Mouse (Mus musculus) midbrain, embryonic 10.5 days (tissue): ENCODE measurements around the gene Mdk. TPM values are rescaled to one million over a fixed set of nuclear protein-coding genes. Genes with fewer than 3 reads are reported as not detected.

ENCODE experiments used
- DNase-seq: peaks from one replicate; pipeline ENCODE4 v3.0.0-alpha.2; 2017; ENCODE audit warnings: low spot score
- H3K27ac ChIP-seq: fragments of 300-500 bp; sonication (generic); replicated peaks from 2 replicates; pipeline ENCODE4 v1.5.1; 2016; ENCODE audit warnings: mild to moderate bottlenecking
- H3K27me3 ChIP-seq: fragments of 300-500 bp; sonication (generic); 2 replicates; pipeline ENCODE4 v1.6.1; 2016; ENCODE audit warnings: low read depth, mild to moderate bottlenecking; ENCODE audit not compliant: poor library complexity, severe bottlenecking
- H3K36me3 ChIP-seq: fragments of 300-500 bp; sonication (generic); 2 replicates; pipeline ENCODE4 v1.6.1; 2016; ENCODE audit warnings: mild to moderate bottlenecking, moderate library complexity
- H3K4me1 ChIP-seq: fragments of 300-500 bp; sonication (generic); 2 replicates; pipeline ENCODE4 v1.6.1; 2016
- H3K4me3 ChIP-seq: fragments of 300-500 bp; sonication (generic); 2 replicates; pipeline ENCODE4 v1.5.1; 2016; ENCODE audit warnings: mild to moderate bottlenecking, moderate library complexity
- H3K9me3 ChIP-seq: fragments of 300-500 bp; sonication (generic); replicated peaks from 2 replicates; pipeline ENCODE4 v1.6.1; 2016; ENCODE audit warnings: mild to moderate bottlenecking
- WGBS: fragments of 180-500 bp; shearing (Covaris S2); methylation state at CpG from one replicate; pipeline ENCODE4 v1.1.7; 2016; 5-methylcytosine and 5-hydroxymethylcytosine counted together
- polyA plus RNA-seq: library from polyadenylated mRNA; unstranded; fragments of >200 nt; fragmentation: Nextera tagmentation; extraction: Ambion mirVana; gene quantifications from 2 replicates; pipeline ENCODE4 v1.2.1, GENCODE M21; 2016

Mdk gene
- polyA plus RNA-seq, 1 experiment from 2014 or later = 1,659 TPM

DNA sequence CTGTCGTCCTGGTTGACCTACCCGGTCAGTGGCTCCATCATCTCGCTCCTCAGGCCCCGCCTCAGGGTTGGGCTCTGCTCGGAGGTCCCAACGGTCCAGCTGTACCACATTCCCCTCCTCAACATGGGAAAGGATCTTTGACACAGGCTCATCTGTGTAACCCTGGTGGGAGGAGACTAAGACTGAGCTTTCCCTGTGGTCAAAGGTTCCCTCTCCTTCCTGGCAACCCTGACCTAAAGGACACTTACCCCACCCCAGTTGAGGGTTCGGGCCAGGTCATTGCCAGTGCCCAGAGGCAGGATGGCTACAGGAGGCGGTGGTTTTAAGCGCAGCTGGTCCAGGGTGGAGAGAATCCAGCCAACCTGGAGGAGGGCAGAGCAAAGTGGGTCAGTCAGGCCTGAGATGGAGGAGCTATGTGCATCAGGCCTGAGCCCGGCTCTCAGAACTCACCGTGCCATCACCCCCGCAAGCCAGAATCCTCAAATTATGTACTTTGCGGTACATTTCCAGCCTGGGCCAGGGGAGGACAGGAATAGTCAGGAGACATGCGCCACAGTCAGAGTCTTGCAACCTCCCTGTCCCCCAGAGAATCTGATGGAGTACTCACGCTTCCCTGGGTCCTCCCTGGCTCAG lies 7.3 kb upstream of the Mdk start:
- Histone ChIP-seq H3K4me1 (peaks cover 42% of the 10 kb centered on the region), H3K27ac (no peak overlapping the region), H3K36me3 (peaks cover 70% of the 10 kb centered on the region), H3K4me3 (no peak overlapping the region), H3K27me3 (no peaks in the 10 kb centered on the region), H3K9me3 (no peaks in the 10 kb centered on the region)
- WGBS = 82% methylated on average over 15 of the region's 15 CpGs
- no peak for DNase-seq

DNA sequence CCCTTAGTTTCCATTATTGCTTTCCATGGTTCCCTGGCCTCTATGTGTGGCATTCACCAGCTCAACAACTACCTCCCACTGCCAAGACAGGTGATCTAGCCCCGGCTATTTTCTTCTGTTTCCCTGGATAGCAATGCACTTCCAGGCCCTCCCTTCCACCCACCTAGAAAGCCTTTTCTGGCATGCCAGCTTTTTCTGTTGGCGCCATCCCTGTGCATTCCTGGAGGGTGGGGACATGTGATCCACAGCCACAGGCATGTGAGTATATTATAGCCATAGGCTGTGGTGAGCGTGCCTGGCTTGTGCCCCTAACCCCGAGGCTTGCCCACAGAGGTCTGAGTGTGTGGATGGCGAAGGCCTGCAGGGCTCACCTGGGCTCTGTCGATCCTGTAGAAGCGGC lies 4.1 kb upstream of the Mdk start:
- Histone ChIP-seq H3K27ac (0 out of 2 replicates have a peak overlapping the region, but pooled peaks have one; percentile 64), H3K36me3 (peaks cover 68% of the 10 kb centered on the region), H3K4me1 (peaks cover 66% of the 10 kb centered on the region), H3K4me3 (no peak overlapping the region), H3K27me3 (no peaks in the 10 kb centered on the region), H3K9me3 (no peaks in the 10 kb centered on the region)
- no peak for DNase-seq
- WGBS = 91% methylated on average over 7 of the region's 7 CpGs

DNA sequence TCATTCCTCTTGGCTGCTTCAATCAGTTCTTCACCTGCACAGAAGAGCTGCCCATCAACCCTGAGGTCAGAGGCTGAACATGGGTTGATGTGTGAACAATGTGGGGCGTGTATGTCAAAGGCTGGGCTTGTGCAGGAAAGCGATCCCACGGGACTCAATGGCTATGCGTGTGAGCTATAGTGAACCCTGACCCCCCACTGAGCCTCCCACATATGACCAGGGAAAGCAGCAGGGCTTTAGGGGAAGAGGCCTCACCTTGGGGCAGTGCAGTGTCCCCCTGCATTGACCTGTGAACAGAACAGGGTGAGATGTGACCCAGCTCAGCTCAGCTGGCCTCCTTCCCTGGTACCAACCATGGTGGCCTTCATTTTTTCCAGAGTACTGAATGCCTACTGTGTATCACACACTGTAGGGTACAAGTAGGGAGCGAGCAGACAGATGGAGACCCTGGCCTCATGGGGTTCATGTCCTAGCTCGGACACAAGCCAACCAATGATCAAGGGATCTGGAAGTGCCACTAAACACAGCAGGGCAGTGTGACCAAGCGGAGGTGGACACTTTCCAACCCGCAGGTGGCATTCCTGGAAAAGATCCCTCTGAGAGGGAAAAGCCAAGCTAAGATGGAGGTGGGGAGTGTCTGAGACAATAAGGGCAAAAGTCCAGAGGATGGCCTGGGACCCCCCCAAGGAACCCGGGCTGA lies 2.9 kb upstream of the Mdk start:
- Histone ChIP-seq H3K27me3 (no peaks in the 10 kb centered on the region), H3K4me3 (no peak overlapping the region), H3K27ac (peak overlapping the region; percentile 49; the same call in 1 of the 2 replicates), H3K36me3 (peaks cover 61% of the 10 kb centered on the region), H3K9me3 (no peaks in the 10 kb centered on the region), H3K4me1 (peaks cover 72% of the 10 kb centered on the region)
- no peak for DNase-seq
- 90% methylated on average over 9 of the region's 9 CpGs for WGBS

DNA sequence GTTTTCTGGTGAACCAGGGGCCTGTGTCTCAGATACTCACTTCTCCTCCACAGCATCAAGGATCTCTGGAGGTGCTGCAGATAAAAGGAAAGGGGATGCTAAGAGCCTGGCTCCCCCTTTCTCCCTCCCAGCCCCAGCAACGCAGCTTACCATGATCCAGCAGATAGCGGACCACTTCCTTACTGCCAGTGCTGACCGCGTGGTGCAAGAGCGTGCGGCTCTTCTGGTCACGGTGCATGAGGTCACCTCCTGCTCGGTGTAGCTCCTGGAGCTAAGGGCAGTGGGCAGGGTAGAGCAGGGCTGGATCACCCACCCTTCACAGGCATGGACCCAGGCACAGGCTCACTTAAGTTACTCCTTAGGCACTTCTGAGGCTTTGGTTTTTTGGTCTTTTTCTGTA lies 1.9 kb upstream of the Mdk start:
- Histone ChIP-seq H3K36me3 (peaks cover 60% of the 10 kb centered on the region), H3K9me3 (no peaks in the 10 kb centered on the region), H3K4me1 (peaks cover 75% of the 10 kb centered on the region), H3K4me3 (peak overlapping the region; percentile 92; the same call in 1 of the 2 replicates), H3K27me3 (no peaks in the 10 kb centered on the region), H3K27ac (peak overlapping the region; percentile 100)
- 61% methylated on average over 8 of the region's 8 CpGs for WGBS
- DNase-seq = no peak

DNA sequence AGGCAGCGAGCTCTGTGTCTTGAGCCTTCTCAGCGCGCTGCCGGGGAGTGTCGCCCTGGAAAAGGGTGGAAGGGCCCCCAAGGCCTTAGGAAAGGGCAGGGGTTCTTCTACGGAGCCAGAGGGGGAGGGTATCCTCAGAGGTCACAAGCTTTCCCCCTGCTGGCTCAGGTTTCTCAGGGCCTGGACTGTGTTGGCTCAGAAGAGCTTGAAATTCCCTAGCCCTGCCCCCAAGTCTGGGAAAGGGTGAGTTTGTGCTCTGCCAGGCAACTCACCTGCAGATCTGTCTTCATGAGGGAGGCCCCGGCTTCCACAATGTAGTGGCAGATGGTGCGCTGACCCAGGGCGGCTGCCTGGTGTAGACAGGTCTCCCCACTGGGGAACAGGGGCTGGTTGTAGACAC lies 1.4 kb upstream of the Mdk start:
- Histone ChIP-seq H3K36me3 (peaks cover 60% of the 10 kb centered on the region), H3K4me3 (peak overlapping the region; percentile 92), H3K4me1 (peaks cover 81% of the 10 kb centered on the region), H3K9me3 (no peaks in the 10 kb centered on the region), H3K27me3 (no peaks in the 10 kb centered on the region), H3K27ac (peak overlapping the region; percentile 100)
- WGBS = 21% methylated on average over 9 of the region's 9 CpGs
- peak; percentile 44 for DNase-seq

DNA sequence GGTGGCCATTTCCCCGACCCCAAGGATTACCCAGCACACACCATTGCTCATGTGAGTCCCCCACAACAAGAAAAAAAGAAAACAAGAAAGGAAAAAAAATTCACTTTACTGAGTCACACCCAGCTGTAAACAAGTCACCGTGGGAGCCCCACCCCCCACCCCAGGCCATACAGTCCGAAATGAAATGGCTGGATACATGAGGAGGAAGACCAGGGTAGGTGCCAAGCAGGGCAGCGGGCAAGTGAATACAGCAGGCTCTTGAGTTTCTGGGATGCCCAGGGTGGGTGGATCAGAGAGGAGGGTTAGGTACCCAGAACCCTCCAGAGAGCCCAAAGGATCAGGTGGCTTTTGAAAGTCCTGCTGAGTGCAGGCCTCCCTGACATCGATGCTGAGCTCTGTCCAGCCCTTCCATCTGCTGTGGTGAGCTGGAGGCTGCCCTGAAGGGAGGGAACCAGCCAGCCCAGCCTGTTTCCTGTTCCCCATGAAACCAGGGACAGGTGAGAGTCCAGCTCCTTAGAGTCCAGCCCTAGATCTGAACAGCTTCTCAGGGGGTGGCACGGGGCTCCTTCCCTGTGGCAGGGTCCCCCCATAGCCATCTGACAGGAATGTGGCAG lies 747 bp upstream of the Mdk start:
- Histone ChIP-seq H3K27ac (peak overlapping the region; percentile 100), H3K27me3 (no peaks in the 10 kb centered on the region), H3K4me3 (peak overlapping the region; percentile 92), H3K36me3 (peaks cover 60% of the 10 kb centered on the region), H3K9me3 (no peaks in the 10 kb centered on the region), H3K4me1 (peaks cover 87% of the 10 kb centered on the region)
- WGBS = 8% methylated on average over 6 of the region's 6 CpGs
- DNase-seq = peak; percentile 50

DNA sequence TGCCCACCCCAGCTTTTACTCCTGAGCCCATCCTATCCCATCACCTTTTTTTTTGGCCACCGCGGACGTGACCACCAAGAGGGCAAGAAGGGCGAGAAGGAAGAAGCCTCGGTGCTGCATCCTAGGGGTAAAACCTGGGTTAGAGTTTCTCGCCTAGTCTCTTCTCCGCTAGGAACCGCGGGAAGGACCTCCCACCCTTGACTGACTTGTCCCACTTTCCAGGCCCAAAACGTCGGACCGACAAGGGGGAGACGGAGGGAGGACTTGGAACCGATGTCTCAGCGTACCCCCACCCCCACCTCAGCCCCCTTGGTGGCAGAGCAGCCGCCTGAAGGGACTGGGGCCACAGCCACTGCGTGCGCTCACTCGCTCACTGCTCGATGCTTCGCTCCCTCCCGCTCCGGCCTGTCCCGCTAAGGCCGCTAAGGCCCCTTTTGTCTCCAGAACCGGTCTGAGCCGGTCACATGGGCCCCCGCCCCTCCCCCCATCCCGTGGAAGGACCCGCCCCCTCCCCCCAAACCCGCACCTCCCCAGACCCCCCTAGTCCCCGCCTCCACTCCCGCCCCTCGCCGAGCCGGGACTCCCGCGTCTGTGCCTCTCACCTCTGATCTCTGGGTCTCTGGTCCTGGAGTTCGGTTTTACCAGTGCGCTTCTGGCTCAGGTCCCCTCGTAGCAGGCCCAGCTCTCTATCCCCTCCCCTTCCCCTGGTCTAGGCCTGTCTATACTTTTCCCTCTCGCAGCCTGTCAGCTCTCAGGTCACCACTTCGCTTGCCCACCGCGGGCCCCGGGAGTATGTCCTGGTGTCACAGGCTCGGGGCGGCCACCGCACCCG lies 553 bp downstream of the Mdk start:
- Histone ChIP-seq H3K36me3 (peaks cover 51% of the 10 kb centered on the region), H3K9me3 (no peaks in the 10 kb centered on the region), H3K27ac (peak overlapping the region; percentile 100), H3K4me3 (peak overlapping the region; percentile 92), H3K4me1 (peaks cover 82% of the 10 kb centered on the region), H3K27me3 (peaks cover 3% of the 10 kb centered on the region; the same call in 1 of the 2 replicates)
- DNase-seq = peak; percentile 97
- under 1% methylated on average over 50 of the region's 50 CpGs for WGBS

DNA sequence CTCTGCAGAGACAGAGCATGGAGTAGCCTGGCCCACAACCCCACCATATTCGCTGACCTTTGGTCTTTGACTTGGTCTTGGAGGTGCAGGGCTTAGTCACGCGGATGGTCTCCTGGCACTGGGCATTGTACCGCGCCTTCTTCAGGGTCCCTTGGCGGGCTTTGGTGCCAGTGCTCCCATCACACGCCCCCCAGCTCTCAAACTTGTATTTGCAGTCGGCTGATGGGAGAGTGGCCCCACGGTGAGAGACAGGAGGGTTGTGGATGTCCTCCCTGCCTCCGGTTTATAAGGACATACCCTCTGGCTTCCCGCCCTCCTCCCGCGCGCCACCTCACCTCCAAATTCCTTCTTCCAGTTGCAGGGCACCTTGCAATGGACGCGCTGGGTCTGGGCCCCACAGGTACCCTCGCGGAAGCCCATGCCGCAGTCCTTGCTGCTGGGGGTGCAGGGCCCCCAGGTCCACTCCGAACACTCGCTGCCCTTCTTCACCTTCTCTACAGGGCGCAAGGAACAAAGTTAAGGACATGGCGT lies 1.3 kb downstream of the Mdk start:
- 2% methylated on average over 23 of the region's 23 CpGs for WGBS
- Histone ChIP-seq H3K27ac (peak overlapping the region; percentile 100), H3K36me3 (peaks cover 44% of the 10 kb centered on the region), H3K9me3 (no peaks in the 10 kb centered on the region), H3K4me3 (peak overlapping the region; percentile 92), H3K27me3 (peaks cover 8% of the 10 kb centered on the region; the same call in 1 of the 2 replicates), H3K4me1 (peaks cover 79% of the 10 kb centered on the region)
- peak; percentile 58 for DNase-seq

DNA sequence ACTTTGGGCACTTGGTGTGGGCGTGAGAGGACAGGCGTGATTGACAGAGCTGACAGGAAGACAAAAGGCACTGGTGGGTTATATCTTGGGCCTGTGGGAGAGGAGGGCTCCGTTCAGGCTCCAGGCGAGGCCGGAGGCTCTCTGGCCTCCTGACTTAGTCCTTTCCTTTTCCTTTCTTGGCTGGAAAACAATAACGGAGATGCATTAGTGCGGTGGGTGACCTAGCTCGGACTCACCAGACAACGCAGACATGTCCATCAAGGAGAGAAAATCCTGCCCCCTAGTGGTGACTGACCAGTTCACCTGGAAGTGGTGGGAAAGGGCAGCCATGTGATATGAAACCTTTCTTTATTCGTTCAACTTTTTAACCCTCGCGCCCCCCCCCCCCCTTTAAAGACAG lies 2.2 kb downstream of the Mdk start:
- Histone ChIP-seq H3K27ac (peak overlapping the region; percentile 100), H3K4me1 (peaks cover 78% of the 10 kb centered on the region), H3K4me3 (peak overlapping the region; percentile 92), H3K27me3 (peaks cover 17% of the 10 kb centered on the region), H3K36me3 (peaks cover 35% of the 10 kb centered on the region), H3K9me3 (no peaks in the 10 kb centered on the region)
- DNase-seq = peak; percentile 86
- 5% methylated on average over 12 of the region's 12 CpGs for WGBS

DNA sequence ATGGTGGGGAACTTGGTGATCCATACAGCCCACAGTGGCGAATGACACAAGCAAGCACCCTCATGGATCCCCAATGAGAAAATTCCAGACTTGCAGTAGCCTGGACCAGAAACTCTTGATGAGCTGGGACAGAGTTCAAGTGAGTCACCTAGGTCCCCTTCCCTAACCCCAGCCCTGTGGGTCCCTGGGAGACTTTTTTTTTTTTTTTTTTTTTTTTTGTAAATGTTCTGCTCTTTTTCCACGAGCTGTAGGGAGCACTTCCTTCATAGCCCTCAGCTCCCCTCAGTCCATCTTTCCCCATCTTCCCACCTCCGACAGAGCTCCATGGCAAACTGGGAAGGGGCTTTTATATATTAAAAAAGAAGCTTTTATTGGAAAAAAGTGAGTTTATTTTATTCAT lies 2.6 kb downstream of the Mdk start:
- peak overlapping the region; percentile 100; the same call in 1 of the 2 replicates for H3K27ac ChIP-seq
- peaks cover 74% of the 10 kb centered on the region for H3K4me1 ChIP-seq
- no peak for DNase-seq
- peaks cover 30% of the 10 kb centered on the region for H3K36me3 ChIP-seq
- peak overlapping the region; percentile 92 for H3K4me3 ChIP-seq
- peaks cover 22% of the 10 kb centered on the region for H3K27me3 ChIP-seq
- no peaks in the 10 kb centered on the region for H3K9me3 ChIP-seq
- WGBS = 52% methylated on average over 3 of the region's 3 CpGs

DNA sequence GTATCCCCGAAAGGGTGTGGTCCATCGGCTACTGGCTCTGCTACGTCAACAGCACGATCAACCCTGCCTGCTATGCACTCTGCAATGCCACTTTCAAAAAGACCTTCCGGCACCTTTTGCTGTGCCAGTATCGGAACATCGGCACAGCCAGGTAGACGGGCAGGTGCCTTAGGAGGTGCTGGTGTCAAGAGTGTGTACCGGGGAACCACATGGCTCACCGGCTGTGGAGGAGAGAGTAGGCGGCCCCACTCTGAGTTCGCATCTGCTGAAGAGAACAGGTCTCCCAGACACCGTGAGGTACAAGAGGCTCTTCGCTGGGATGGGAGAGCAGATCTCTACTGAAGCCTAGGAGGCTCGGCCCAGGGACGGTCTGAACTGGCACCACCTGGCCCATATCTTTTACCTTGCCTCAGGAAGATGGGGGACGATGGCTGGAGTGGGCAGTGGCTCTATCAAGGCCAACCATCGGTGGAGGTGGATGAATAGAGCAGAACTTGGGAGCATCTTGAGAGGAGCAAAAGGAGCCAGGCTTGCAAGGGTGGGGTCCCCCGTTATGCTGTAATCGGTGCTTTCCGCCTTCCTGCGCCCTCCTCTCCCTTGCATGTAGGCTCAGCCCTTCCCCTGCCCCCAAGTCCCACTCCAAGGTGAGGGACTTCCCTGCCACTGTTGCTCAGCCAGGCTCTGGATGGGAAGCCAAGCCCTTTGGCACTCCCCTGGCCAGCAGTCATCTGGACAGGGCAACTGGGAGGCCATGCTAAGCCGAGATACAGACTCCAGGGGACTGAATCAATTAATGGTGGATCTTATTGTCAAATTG lies 3.4 kb downstream of the Mdk start:
- peaks cover 25% of the 10 kb centered on the region for H3K36me3 ChIP-seq
- no peaks in the 10 kb centered on the region for H3K9me3 ChIP-seq
- no peak overlapping the region for H3K27ac ChIP-seq
- peaks cover 29% of the 10 kb centered on the region for H3K27me3 ChIP-seq
- WGBS = 74% methylated on average over 23 of the region's 23 CpGs
- peak overlapping the region; percentile 92; the same call in 1 of the 2 replicates for H3K4me3 ChIP-seq
- H3K4me1 ChIP-seq = peaks cover 69% of the 10 kb centered on the region
- DNase-seq = peak; percentile 45
